Mouse (Mus musculus): Measurements from ENCODE around the gene Hmox2. TPM values are rescaled to one million over a fixed set of nuclear protein-coding genes. Genes with fewer than 3 reads are reported as not detected.
"Not testable (repeated sequence)": the region's sequence is repeated elsewhere in the genome, so short reads cannot be mapped to it uniquely, and the experiment has no call there.

Gene Hmox2
- polyA plus RNA-seq (2016; fragmentation: Nextera tagmentation; extraction: Ambion mirVana) = 73.9 and 76.1 TPM in 2 replicates

- 0 out of 2 replicates have a peak, but pooled peaks cover 4% of the 10 kb centered on the region for H3K27me3 ChIP-seq (ENCODE audit: low read depth, poor library complexity, severe bottlenecking)
- H3K9me3 ChIP-seq (replicated peaks) = no peaks in the 10 kb centered on the region
- H3K4me1 ChIP-seq = peaks cover 22% of the 10 kb centered on the region
- WGBS = 6% methylated on average over 35 of the region's 35 CpGs
- H3K36me3 ChIP-seq = no peaks in the 10 kb centered on the region
- peak within 1 kb of the TSS; percentile 88 for H3K27ac ChIP-seq (replicated peaks)
- H3K4me3 ChIP-seq = peak within 1 kb of the TSS; percentile 71
- peak; percentile 92 for DNase-seq (ENCODE audit: low spot score)
Measured at GRCm38 (mm10) chr16:4725780-4726527, at the start of gene Hmox2. Gene Hmox2 (plus strand): TSS chr16:4726361.

DNA sequence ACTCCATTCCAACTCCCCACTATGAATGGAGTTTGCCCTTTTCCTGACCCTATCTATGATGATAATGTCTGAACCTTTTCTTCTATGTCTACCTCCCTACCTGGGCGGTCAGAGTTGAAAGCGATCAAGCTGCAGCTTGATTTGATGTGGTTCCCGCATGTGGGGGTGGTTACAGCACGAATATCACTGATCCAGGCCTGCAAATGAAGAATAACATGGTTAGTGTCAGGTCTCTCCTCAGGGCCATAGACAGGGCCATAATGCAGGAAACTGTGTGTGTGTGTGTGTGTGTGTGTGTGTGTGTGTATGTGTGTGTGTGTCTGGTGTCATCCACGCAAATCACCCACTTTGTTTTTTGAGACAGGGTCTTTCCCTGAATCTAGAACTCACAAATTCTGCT is 49.3 kb upstream of the Hmox2 start:
- DNase-seq (ENCODE audit: low spot score) = no peak
- WGBS = 94% methylated on average over 5 of the region's 5 CpGs
- H3K9me3 ChIP-seq (replicated peaks) = no peaks in the 10 kb centered on the region

GRCm38 (mm10) chr16:4678080-4678479 is 48.1 kb upstream of the Hmox2 start:
- H3K27ac ChIP-seq (replicated peaks) = no peak overlapping the region
- H3K9me3 ChIP-seq (replicated peaks) = no peaks in the 10 kb centered on the region
- peak overlapping the region; percentile 78; the same call in 1 of the 2 replicates for H3K4me3 ChIP-seq
- 83% methylated on average over 5 of the region's 5 CpGs for WGBS
- H3K4me1 ChIP-seq = peaks cover 27% of the 10 kb centered on the region
- DNase-seq (ENCODE audit: low spot score) = no peak
- H3K27me3 ChIP-seq (ENCODE audit: low read depth, poor library complexity, severe bottlenecking) = no peaks in the 10 kb centered on the region
- H3K36me3 ChIP-seq = peaks cover 27% of the 10 kb centered on the region

More for the DNA sequence above, 49.3 kb upstream of the Hmox2 start:
- Histone ChIP-seq H3K27me3 (ENCODE audit: low read depth, poor library complexity, severe bottlenecking) (no peaks in the 10 kb centered on the region), H3K27ac (replicated peaks) (no peak overlapping the region), H3K36me3 (peaks cover 27% of the 10 kb centered on the region), H3K4me3 (no peak overlapping the region), H3K4me1 (peaks cover 23% of the 10 kb centered on the region)

DNA sequence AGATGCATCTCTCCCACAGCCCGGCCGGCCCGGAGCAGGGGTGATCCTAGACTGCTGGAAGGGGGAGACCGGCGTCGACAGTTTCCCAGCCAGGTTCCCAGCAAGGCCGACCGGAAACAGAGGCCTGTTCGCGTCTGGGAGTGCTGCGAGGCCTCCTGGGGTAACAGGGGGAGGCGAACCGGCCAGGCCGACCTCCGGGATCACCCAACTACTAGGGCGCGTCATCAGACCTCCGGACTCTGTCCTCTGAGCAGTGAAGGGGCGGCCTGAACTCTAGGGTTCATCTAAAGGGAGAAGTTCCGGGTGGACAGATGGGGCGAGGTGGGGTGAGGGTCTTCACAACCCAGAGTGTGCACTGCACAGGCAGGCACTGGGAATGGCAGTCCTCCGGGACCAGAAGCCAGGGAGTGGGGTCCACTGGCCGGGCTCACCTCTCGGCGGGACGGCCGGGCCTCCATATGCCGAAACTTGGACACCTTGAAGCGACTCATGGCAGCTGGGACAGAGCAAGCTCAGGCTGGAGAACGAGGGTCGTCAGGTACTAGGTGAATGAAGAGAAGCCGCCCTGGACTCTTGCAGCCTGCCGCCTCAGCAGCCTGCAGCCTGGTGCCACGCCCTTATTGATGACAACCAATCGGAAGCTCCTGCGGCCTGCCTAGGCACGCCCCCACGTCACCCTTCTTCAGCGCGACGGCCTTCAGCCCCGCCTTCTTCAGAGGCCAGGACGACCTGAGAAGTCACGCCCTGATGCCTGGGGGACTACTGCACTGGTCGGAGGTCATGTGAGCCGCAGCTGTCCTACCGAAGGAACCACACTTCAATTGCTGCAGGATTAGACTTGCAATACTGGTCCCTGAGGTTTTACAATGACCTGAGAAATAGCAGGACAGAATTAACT is 46.8 kb upstream of the Hmox2 start, which contains the start of gene Coro7:
TSS of gene Coro7 (minus strand) at position 657 of the 898 bp plus-strand sequence.
- H3K4me3 ChIP-seq = peak within 1 kb of the TSS; percentile 78
- no peaks in the 10 kb centered on the region for H3K9me3 ChIP-seq (replicated peaks)
- no peaks in the 10 kb centered on the region for H3K27me3 ChIP-seq (ENCODE audit: low read depth, poor library complexity, severe bottlenecking)
- under 1% methylated on average over 47 of the region's 47 CpGs for WGBS
- H3K27ac ChIP-seq (replicated peaks) = peak within 1 kb of the TSS; percentile 69
- DNase-seq (ENCODE audit: low spot score) = peak; percentile 94
- H3K4me1 ChIP-seq = peaks cover 32% of the 10 kb centered on the region
- peaks cover 19% of the 10 kb centered on the region for H3K36me3 ChIP-seq

DNA sequence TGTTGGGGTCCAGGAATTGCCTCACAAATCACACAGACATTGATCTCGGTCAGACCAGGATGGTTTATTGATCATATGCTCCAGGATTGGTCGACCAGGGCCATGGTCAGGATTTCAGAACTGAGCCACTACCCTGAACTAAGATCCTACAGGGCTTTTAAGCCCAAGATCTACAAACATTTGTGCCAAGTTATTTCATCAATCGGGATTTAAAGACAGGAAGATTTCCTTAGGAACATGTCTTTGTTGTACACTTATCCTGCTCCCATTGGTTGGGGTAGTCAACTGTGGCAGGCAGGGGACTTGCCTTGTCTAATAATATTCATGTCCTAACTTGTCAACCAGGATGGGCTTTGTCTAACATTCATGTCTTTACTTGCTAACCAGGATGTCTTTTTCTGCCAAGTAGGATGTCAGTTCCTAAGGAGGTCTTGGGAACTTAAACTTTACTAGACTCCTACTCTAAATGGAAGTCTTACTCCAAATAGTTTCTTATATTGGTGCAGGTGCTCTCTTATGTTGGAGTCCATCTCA is 45.2 kb upstream of the Hmox2 start:
- H3K4me1 ChIP-seq = peaks cover 43% of the 10 kb centered on the region
- H3K36me3 ChIP-seq; DNase-seq (ENCODE audit: low spot score); H3K4me3 ChIP-seq; H3K9me3 ChIP-seq (replicated peaks); H3K27ac ChIP-seq (replicated peaks); H3K27me3 ChIP-seq (ENCODE audit: low read depth, poor library complexity, severe bottlenecking): not testable (repeated sequence)
- WGBS = 89% methylated on average over 3 of the region's 3 CpGs

DNA sequence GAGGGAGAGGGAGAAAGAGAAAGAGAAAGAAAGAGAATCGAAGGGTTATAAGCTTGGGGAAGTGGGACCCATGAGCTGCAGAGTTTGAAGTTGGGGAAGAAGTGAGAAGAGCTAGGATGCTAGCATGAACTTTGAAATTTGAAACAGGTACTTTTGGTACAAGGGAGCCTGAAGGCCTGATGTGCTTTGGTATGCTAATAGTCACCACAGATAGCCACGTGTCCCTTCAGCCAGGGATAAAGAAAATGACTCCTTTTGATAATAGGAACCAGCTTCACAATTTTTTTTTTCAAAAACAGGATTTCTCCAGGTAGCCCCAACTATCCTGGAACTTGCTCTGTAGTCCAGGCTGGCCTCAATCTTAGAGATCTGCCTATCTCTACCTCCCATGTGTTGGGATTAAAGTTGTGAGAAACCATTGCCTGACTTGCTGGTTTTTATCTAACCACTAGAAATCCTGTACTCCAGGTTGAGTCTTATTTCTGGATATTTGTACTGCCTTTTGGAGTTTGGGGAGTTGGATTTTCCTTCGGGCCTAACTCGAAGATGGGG is 43.5 kb upstream of the Hmox2 start:
- Histone ChIP-seq H3K4me3 (peak overlapping the region; percentile 83), H3K36me3 (peaks cover 11% of the 10 kb centered on the region), H3K27me3 (ENCODE audit: low read depth, poor library complexity, severe bottlenecking) (no peaks in the 10 kb centered on the region), H3K27ac (replicated peaks) (peak overlapping the region; percentile 85; the same call in 1 of the 2 replicates), H3K9me3 (replicated peaks) (no peaks in the 10 kb centered on the region), H3K4me1 (peaks cover 43% of the 10 kb centered on the region)
- 81% methylated on average over 4 of the region's 4 CpGs for WGBS
- no peak for DNase-seq (ENCODE audit: low spot score)

GRCm38 (mm10) chr16:4683193-4683580 is 43.0 kb upstream of the Hmox2 start:
- Histone ChIP-seq H3K27me3 (ENCODE audit: low read depth, poor library complexity, severe bottlenecking) (no peaks in the 10 kb centered on the region), H3K36me3 (peaks cover 16% of the 10 kb centered on the region), H3K4me1 (peaks cover 40% of the 10 kb centered on the region), H3K4me3 (peak overlapping the region; percentile 83), H3K9me3 (replicated peaks) (no peaks in the 10 kb centered on the region), H3K27ac (replicated peaks) (peak overlapping the region; percentile 85)
- 37% methylated on average over 9 of the region's 9 CpGs for WGBS
- no peak for DNase-seq (ENCODE audit: low spot score)

DNA sequence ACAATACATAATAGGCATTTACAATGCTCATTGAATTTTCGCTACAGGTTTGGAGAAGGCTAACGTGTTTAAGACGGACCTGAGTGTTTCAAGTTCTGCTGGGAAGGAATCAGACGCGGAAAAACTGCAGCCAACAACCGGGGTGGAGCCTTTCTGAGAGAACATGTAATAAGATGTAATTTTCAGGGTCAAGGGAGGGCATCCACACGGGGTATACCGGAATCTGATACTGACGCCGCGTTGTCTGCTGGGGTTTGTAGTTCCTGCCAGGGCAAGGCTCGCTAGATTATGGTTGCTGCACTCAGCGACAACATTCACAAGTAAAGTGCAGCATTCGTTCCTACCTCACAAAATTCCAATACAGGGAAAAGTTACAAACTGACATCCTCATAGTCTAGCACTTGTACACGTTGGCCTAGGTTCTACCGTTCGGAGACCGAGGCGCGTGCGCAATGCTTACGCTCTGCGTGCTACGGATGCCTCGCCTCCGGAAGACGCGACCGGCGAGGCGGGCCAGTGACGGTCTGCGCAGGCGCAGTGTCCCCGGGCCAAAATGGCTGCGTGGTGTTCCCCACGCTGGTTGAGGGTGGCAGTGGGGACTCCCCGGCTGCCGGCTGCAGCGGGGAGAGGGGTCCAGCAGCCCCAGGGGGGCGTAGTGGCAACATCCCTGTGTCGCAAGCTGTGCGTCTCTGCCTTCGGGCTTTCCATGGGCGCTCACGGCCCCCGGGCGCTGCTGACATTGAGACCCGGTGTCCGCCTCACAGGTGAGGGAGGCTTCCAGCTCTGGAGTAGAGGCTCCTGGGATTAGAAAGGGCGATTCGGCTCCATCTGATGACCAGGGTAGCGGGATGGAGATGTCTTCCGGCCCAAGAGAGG is 42.3 kb upstream of the Hmox2 start:
- WGBS = under 1% methylated on average over 54 of the region's 54 CpGs

GRCm38 (mm10) chr16:4684457-4684791 is 41.7 kb upstream of the Hmox2 start:
- H3K27ac ChIP-seq (replicated peaks) = peak overlapping the region; percentile 85
- WGBS = 3% methylated on average over 9 of the region's 9 CpGs
- H3K9me3 ChIP-seq (replicated peaks) = no peaks in the 10 kb centered on the region; the same call in 1 of the 2 replicates
- no peaks in the 10 kb centered on the region for H3K27me3 ChIP-seq (ENCODE audit: low read depth, poor library complexity, severe bottlenecking)
- H3K4me3 ChIP-seq = peak overlapping the region; percentile 83
- peaks cover 28% of the 10 kb centered on the region for H3K4me1 ChIP-seq
- H3K36me3 ChIP-seq = peaks cover 26% of the 10 kb centered on the region
- DNase-seq (ENCODE audit: low spot score) = no peak

More for the DNA sequence above, 42.3 kb upstream of the Hmox2 start:
- peak; percentile 95 for DNase-seq (ENCODE audit: low spot score)
- Histone ChIP-seq H3K27ac (replicated peaks) (peak overlapping the region; percentile 85), H3K9me3 (replicated peaks) (no peaks in the 10 kb centered on the region), H3K27me3 (ENCODE audit: low read depth, poor library complexity, severe bottlenecking) (no peaks in the 10 kb centered on the region), H3K4me3 (peak overlapping the region; percentile 83), H3K4me1 (peaks cover 34% of the 10 kb centered on the region), H3K36me3 (peaks cover 20% of the 10 kb centered on the region)

DNA sequence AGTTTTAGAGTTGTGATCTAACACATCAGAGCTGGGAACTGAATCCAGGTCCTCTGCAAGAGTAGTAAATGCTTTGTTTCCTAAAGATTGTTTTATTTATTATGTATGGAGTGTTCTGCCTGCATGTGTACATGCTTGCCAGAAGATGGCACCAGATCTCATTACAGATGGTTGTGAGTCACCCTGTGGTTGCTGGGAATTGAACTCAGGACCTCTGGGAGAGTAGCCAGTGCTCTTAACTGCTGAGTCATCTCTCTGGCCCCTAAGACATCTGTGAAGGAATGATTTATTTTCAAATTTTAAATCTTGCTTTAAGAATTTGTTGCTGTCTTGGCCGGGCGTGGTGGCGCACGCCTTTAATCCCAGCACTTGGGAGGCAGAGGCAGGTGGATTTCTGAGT is 36.8 kb upstream of the Hmox2 start:
- not testable (repeated sequence) for DNase-seq (ENCODE audit: low spot score); H3K27ac ChIP-seq (replicated peaks); H3K4me3 ChIP-seq; H3K9me3 ChIP-seq (replicated peaks); H3K27me3 ChIP-seq (ENCODE audit: low read depth, poor library complexity, severe bottlenecking)
- WGBS = over 99% methylated on average over 4 of the region's 4 CpGs
- Histone ChIP-seq H3K36me3 (peaks cover 74% of the 10 kb centered on the region), H3K4me1 (peaks cover 11% of the 10 kb centered on the region)

DNA sequence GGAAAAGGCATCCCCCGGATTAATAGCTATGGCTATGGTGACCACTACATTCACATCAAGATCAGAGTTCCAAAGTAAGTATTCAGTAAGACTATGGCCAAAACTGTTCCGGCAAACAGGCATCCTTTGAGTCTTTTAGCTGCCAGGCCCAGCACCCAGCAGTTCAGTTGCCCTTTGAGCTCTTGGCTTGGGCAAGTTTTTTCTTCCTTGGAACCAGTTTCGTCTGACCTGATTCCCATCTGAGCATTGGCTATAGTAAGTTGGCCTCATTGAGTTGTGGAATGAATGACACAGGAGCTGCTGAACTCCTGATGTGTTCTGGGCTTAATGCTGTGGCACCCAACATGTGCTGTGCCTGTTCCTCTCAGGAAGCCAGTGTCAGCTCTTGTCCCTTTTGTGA is 24.9 kb upstream of the Hmox2 start:
- DNase-seq (ENCODE audit: low spot score) = no peak
- no peak overlapping the region for H3K4me3 ChIP-seq
- H3K36me3 ChIP-seq = peaks cover 100% of the 10 kb centered on the region
- 92% methylated on average over 3 of the region's 3 CpGs for WGBS
- no peaks in the 10 kb centered on the region for H3K4me1 ChIP-seq
- no peaks in the 10 kb centered on the region for H3K27me3 ChIP-seq (ENCODE audit: low read depth, poor library complexity, severe bottlenecking)
- no peak overlapping the region for H3K27ac ChIP-seq (replicated peaks)
- no peaks in the 10 kb centered on the region for H3K9me3 ChIP-seq (replicated peaks)
